Mouse (Mus musculus) small intestine, adult 2 months (tissue): ENCODE data around the gene Commd9.

ENCODE experiments used
- CTCF ChIP-seq: fragments of 200-500 bp; IDR thresholded peaks from 2 replicates; pipeline ENCODE4 v1.5.1; 2012; ENCODE audit warnings: low read depth, mild to moderate bottlenecking, control low read depth, inconsistent platforms, low read length, moderate library complexity, mixed read lengths; ENCODE audit not compliant: insufficient replicate concordance, insufficient read length; ENCODE audit errors: extremely low read depth
- POLR2A ChIP-seq: fragments of 200-500 bp; IDR thresholded peaks from 2 replicates; pipeline ENCODE4 v1.6.1; 2012; ENCODE audit warnings: low read depth, mild to moderate bottlenecking, control low read depth, inconsistent platforms, low read length, moderate library complexity

DNA sequence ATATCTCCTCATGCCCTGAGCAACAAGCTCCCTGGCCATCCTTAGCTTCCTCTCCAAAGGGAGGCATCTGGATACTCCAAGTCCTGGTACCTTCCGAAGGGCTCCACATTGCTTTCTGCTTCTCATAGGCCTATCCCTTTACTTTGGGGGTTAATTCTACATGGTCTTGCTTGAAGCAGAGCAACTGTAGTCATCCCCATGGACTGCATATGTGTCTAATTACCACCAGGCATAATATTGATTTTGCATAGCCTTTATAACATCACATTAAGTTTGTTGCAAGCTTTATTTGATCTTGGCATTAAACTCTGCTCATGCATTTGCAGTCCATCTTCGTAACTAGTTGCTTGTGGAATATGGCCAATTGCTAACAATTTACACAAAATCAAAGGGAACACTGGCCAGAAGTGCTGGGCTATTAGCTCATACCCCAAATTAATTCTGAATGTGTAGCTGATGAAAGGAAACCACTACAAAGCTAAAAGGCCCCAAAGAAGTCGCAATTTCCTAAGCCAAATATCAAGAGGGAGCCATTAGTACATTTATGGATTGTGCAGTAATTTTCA is 25.0 kb upstream of the Commd9 start:
- TF ChIP-seq POLR2A: no peak
- TF ChIP-seq CTCF: no peak
